Mouse (Mus musculus) adrenal gland (tissue): ENCODE data around the gene Cmtm7.

Experiments
- intact Hi-C: fragments of 180-260 bp; cut with DNase I; formaldehyde crosslinking; loops from one replicate; pipeline ENCODE4 v1.15.1; 2025

The Cmtm7 gene

GRCm38 (mm10) chr9:114731011-114731755, 50.5 kb downstream of the Cmtm7 start, which contains the start of gene Cmtm6:
Gene Cmtm6 (plus strand): TSS chr9:114731116.
- intact Hi-C loops, result no loop called here

- intact Hi-C loops, result loop anchor here (5.0 kb wide), 1 partner anchor 38 kb away; no protein-coding TSS in a partner anchor
These were observed 51.5 kb downstream of the Cmtm7 start for GRCm38 (mm10) chr9:114729911-114730805.

- intact Hi-C loops, result loop anchor here (5.0 kb wide), 1 partner anchor 36 kb away; no protein-coding TSS in a partner anchor
These were observed 53.2 kb downstream of the Cmtm7 start for GRCm38 (mm10) chr9:114728432-114728831.

GRCm38 (mm10) chr9:114727315-114727714, 54.3 kb downstream of the Cmtm7 start:
- intact Hi-C loops, result loop anchor here (2.0 to 5.0 kb wide), 2 partner anchors 35 to 81 kb away; no protein-coding TSS in a partner anchor

GRCm38 (mm10) chr9:114716677-114717331, 64.9 kb downstream of the Cmtm7 start:
- intact Hi-C loops, result no loop called here

- intact Hi-C loops, result no loop called here
These were observed 68.2 kb downstream of the Cmtm7 start for GRCm38 (mm10) chr9:114713481-114713880.

GRCm38 (mm10) chr9:114710345-114710744, 71.3 kb downstream of the Cmtm7 start:
- intact Hi-C loops, result no loop called here

GRCm38 (mm10) chr9:114707805-114708204, 73.9 kb downstream of the Cmtm7 start:
- intact Hi-C loops, result no loop called here
